Mouse (Mus musculus): ENCODE measurements at regions not wholly inside any gene's neighbourhood (a gene's known extent, or its start where the extent isn't known, plus 50 kb on each side); places are given as distances from the start of the nearest gene placed in this dataset.

GRCm38 (mm10) chr3:150198492-150198891, 1208.1 kb upstream of the Adgrl2 start:
- Histone ChIP-seq H3K36me3 (ENCODE audit: control insufficient read depth, insufficient read depth, low read length) (no peaks in the 10 kb centered on the region), H3K9ac (ENCODE audit: low read length) (no peak overlapping the region), H3K4me2 (no peak overlapping the region), H3K4me3 (ENCODE audit: low read depth, low read length) (no peak overlapping the region), H3K9me3 (ENCODE audit: control insufficient read depth, low read length) (no peaks in the 10 kb centered on the region), H3K4me1 (ENCODE audit: control insufficient read depth, insufficient read depth, low read length) (no peaks in the 10 kb centered on the region), H3K27me3 (ENCODE audit: control insufficient read depth, insufficient read depth, low read length) (no peaks in the 10 kb centered on the region), H3K27ac (ENCODE audit: low read depth, low read length) (no peak overlapping the region)
- ATAC-seq (ENCODE audit: low FRiP score) (no peak), DNase-seq (ENCODE audit: low spot score, missing footprints) (no peak)
- WGBS: 71% methylated on average over 5 of the region's 5 CpGs

GRCm38 (mm10) chr3:150205902-150206301, 1215.5 kb upstream of the Adgrl2 start:
- Histone ChIP-seq H3K4me2 (no peak overlapping the region), H3K36me3 (ENCODE audit: control insufficient read depth, insufficient read depth, low read length) (no peaks in the 10 kb centered on the region), H3K4me3 (ENCODE audit: low read depth, low read length) (no peak overlapping the region), H3K27ac (ENCODE audit: low read depth, low read length) (no peak overlapping the region), H3K9ac (ENCODE audit: low read length) (no peak overlapping the region), H3K9me3 (ENCODE audit: control insufficient read depth, low read length) (no peaks in the 10 kb centered on the region), H3K4me1 (ENCODE audit: control insufficient read depth, insufficient read depth, low read length) (no peaks in the 10 kb centered on the region), H3K27me3 (ENCODE audit: control insufficient read depth, insufficient read depth, low read length) (no peaks in the 10 kb centered on the region)
- no peak for ATAC-seq (ENCODE audit: low FRiP score)
- DNase-seq (ENCODE audit: low spot score, missing footprints): peak; percentile 31

- no peak overlapping the region for H3K9ac ChIP-seq (ENCODE audit: low read length)
- no peak overlapping the region for H3K27ac ChIP-seq (ENCODE audit: low read depth, low read length)
- H3K4me3 ChIP-seq (ENCODE audit: low read depth, low read length): no peak overlapping the region
- no peaks in the 10 kb centered on the region for H3K27me3 ChIP-seq (ENCODE audit: control insufficient read depth, insufficient read depth, low read length)
- H3K4me2 ChIP-seq: no peak overlapping the region
- no peaks in the 10 kb centered on the region for H3K9me3 ChIP-seq (ENCODE audit: control insufficient read depth, low read length)
- no peaks in the 10 kb centered on the region for H3K36me3 ChIP-seq (ENCODE audit: control insufficient read depth, insufficient read depth, low read length)
- DNase-seq (ENCODE audit: low spot score, missing footprints) (no peak), ATAC-seq (ENCODE audit: low FRiP score) (no peak)
- H3K4me1 ChIP-seq (ENCODE audit: control insufficient read depth, insufficient read depth, low read length): no peaks in the 10 kb centered on the region
- WGBS: 96% methylated on average over 2 of the region's 2 CpGs
These were observed 1204.4 kb upstream of the Adgrl4 start for GRCm38 (mm10) chr3:150233279-150233678.

GRCm38 (mm10) chr3:150236946-150237600, 1200.6 kb upstream of the Adgrl4 start:
- Histone ChIP-seq H3K4me1 (ENCODE audit: control insufficient read depth, insufficient read depth, low read length) (no peaks in the 10 kb centered on the region), H3K36me3 (ENCODE audit: control insufficient read depth, insufficient read depth, low read length) (no peaks in the 10 kb centered on the region), H3K27me3 (ENCODE audit: control insufficient read depth, insufficient read depth, low read length) (no peaks in the 10 kb centered on the region), H3K4me2 (no peak overlapping the region), H3K9me3 (ENCODE audit: control insufficient read depth, low read length) (no peaks in the 10 kb centered on the region), H3K27ac (ENCODE audit: low read depth, low read length) (no peak overlapping the region), H3K4me3 (ENCODE audit: low read depth, low read length) (no peak overlapping the region), H3K9ac (ENCODE audit: low read length) (no peak overlapping the region)
- DNase-seq (ENCODE audit: low spot score, missing footprints) (no peak), ATAC-seq (ENCODE audit: low FRiP score) (no peak)
- WGBS: 89% methylated on average over 7 of the region's 7 CpGs

DNA sequence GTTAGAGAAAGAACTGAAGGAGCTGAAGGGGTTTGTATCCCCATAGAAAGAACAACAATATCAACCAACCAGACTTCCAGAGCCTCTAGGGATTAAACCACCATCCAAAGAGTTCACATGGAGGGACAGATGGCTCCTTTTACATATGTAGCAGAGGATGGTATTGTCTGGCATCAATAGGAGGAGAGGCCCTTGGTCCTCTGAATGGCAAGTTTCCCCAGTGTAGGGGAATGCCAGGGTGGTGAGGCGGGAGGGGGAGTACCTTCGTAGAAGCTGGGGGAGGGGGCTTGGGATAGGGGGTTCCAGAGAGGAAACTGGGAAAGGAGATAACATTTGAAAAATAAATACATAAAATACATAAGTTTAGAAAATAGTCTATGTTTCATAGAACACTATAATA, 1162.6 kb upstream of the Adgrl4 start:
- Histone ChIP-seq H3K27ac (ENCODE audit: low read depth, low read length) (no peak overlapping the region), H3K9me3 (ENCODE audit: control insufficient read depth, low read length) (no peaks in the 10 kb centered on the region), H3K27me3 (ENCODE audit: control insufficient read depth, insufficient read depth, low read length) (no peaks in the 10 kb centered on the region), H3K36me3 (ENCODE audit: control insufficient read depth, insufficient read depth, low read length) (no peaks in the 10 kb centered on the region), H3K4me1 (ENCODE audit: control insufficient read depth, insufficient read depth, low read length) (no peaks in the 10 kb centered on the region), H3K9ac (ENCODE audit: low read length) (no peak overlapping the region), H3K4me2 (no peak overlapping the region), H3K4me3 (ENCODE audit: low read depth, low read length) (no peak overlapping the region)
- 81% methylated on average over 2 of the region's 2 CpGs for WGBS
- no peak for DNase-seq (ENCODE audit: low spot score, missing footprints)
- peak; percentile 63; the same call in 1 of the 2 replicates for ATAC-seq (ENCODE audit: low FRiP score)

DNA sequence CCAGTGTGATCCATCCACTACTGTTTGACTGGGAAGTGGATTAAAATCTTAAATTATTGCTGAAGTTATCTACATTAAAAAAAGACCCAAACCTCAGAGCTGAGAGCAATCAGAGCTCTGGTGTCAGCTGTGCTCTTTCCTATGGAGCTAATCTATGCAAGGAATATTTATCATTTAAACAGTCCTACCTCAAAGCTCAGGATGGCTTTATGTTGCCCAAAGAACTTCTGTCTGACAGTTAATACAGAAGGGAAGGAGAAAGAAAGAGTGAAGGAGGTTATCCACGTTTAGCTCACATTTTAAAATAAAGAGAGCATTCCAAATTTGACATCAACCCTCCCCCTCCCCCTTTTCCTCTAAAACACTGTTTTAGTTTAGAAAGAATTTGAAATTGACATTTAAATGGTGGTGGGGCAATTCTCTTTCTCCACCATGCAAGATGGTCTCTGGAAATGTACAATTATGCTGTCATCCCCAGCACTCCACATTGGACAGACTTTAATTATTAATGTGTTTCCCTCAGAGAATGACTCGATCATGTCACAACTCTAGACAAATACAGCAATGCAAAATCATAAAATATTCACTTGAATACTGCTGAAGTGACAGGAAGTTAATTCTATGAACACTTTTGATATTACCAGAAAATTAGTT, 1141.5 kb upstream of the Adgrl4 start:
- Histone ChIP-seq H3K4me3 (ENCODE audit: low read depth, low read length) (no peak overlapping the region), H3K27me3 (ENCODE audit: control insufficient read depth, insufficient read depth, low read length) (no peaks in the 10 kb centered on the region), H3K4me2 (no peak overlapping the region), H3K27ac (ENCODE audit: low read depth, low read length) (no peak overlapping the region), H3K36me3 (ENCODE audit: control insufficient read depth, insufficient read depth, low read length) (no peaks in the 10 kb centered on the region), H3K9ac (ENCODE audit: low read length) (no peak overlapping the region), H3K9me3 (ENCODE audit: control insufficient read depth, low read length) (no peaks in the 10 kb centered on the region), H3K4me1 (ENCODE audit: control insufficient read depth, insufficient read depth, low read length) (no peaks in the 10 kb centered on the region)
- ATAC-seq (ENCODE audit: low FRiP score) (no peak), DNase-seq (ENCODE audit: low spot score, missing footprints) (no peak)
- 72% methylated on average over 2 of the region's 2 CpGs for WGBS

GRCm38 (mm10) chr3:150328811-150329210, 1108.9 kb upstream of the Adgrl4 start:
- Histone ChIP-seq H3K4me1 (ENCODE audit: control insufficient read depth, insufficient read depth, low read length) (no peaks in the 10 kb centered on the region), H3K4me2 (no peak overlapping the region), H3K9ac (ENCODE audit: low read length) (no peak overlapping the region), H3K36me3 (ENCODE audit: control insufficient read depth, insufficient read depth, low read length) (no peaks in the 10 kb centered on the region), H3K9me3 (ENCODE audit: control insufficient read depth, low read length) (no peaks in the 10 kb centered on the region), H3K27ac (ENCODE audit: low read depth, low read length) (no peak overlapping the region), H3K4me3 (ENCODE audit: low read depth, low read length) (no peak overlapping the region), H3K27me3 (ENCODE audit: control insufficient read depth, insufficient read depth, low read length) (no peaks in the 10 kb centered on the region)
- DNase-seq (ENCODE audit: low spot score, missing footprints): peak; percentile 69
- WGBS: 86% methylated on average over 6 of the region's 6 CpGs
- ATAC-seq (ENCODE audit: low FRiP score): no peak

- Histone ChIP-seq H3K9ac (ENCODE audit: low read length) (no peak overlapping the region), H3K36me3 (ENCODE audit: control insufficient read depth, insufficient read depth, low read length) (no peaks in the 10 kb centered on the region), H3K4me2 (no peak overlapping the region), H3K27ac (ENCODE audit: low read depth, low read length) (no peak overlapping the region), H3K27me3 (ENCODE audit: control insufficient read depth, insufficient read depth, low read length) (no peaks in the 10 kb centered on the region), H3K4me3 (ENCODE audit: low read depth, low read length) (no peak overlapping the region), H3K4me1 (ENCODE audit: control insufficient read depth, insufficient read depth, low read length) (no peaks in the 10 kb centered on the region), H3K9me3 (ENCODE audit: control insufficient read depth, low read length) (no peaks in the 10 kb centered on the region)
- DNase-seq (ENCODE audit: low spot score, missing footprints): peak; percentile 79
- WGBS: 30% methylated on average over 9 of the region's 9 CpGs
- ATAC-seq (ENCODE audit: low FRiP score): no peak
These were observed 1085.5 kb upstream of the Adgrl4 start for GRCm38 (mm10) chr3:150352139-150352725.

DNA sequence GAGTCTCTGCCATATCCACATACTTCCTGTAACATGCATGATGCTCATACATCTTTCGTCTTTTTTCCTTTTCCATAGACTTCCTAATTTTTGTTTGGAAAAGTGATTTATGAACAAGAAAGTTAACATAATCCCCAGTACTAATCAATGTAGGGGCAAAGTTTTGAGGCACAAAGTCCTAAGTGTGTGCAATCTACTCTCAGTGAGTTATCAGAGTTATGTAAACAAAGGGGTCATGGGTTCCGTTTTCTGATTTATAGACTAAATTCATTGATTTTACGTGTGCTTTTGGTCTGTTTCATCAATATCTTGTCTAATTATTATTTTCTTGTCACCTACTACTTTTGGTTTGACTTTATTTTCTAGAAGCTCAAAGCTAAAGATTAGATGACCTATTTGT, 1071.9 kb upstream of the Adgrl4 start:
- H3K4me2 ChIP-seq: no peak overlapping the region
- H3K27me3 ChIP-seq (ENCODE audit: control insufficient read depth, insufficient read depth, low read length): no peaks in the 10 kb centered on the region
- no peak for DNase-seq (ENCODE audit: low spot score, missing footprints)
- WGBS: 87% methylated on average over 3 of the region's 3 CpGs
- no peak for ATAC-seq (ENCODE audit: low FRiP score)
- H3K9ac ChIP-seq (ENCODE audit: low read length): no peak overlapping the region
- H3K9me3 ChIP-seq (ENCODE audit: control insufficient read depth, low read length): no peaks in the 10 kb centered on the region
- H3K4me1 ChIP-seq (ENCODE audit: control insufficient read depth, insufficient read depth, low read length): no peaks in the 10 kb centered on the region
- no peaks in the 10 kb centered on the region for H3K36me3 ChIP-seq (ENCODE audit: control insufficient read depth, insufficient read depth, low read length)
- H3K4me3 ChIP-seq (ENCODE audit: low read depth, low read length): no peak overlapping the region
- H3K27ac ChIP-seq (ENCODE audit: low read depth, low read length): no peak overlapping the region

Data from midbrain, embryonic 11.5 days (tissue).